Mouse (Mus musculus): ENCODE results near the gene Arl14. TPM values are rescaled to one million over a fixed set of nuclear protein-coding genes. Genes with fewer than 3 reads are reported as not detected.
"Not testable (repeated sequence)": the region's sequence is repeated elsewhere in the genome, so short reads cannot be mapped to it uniquely, and the experiment has no call there.

Gene Arl14
- polyA plus RNA-seq, 1 experiment from 2014 or later = not detected

DNA sequence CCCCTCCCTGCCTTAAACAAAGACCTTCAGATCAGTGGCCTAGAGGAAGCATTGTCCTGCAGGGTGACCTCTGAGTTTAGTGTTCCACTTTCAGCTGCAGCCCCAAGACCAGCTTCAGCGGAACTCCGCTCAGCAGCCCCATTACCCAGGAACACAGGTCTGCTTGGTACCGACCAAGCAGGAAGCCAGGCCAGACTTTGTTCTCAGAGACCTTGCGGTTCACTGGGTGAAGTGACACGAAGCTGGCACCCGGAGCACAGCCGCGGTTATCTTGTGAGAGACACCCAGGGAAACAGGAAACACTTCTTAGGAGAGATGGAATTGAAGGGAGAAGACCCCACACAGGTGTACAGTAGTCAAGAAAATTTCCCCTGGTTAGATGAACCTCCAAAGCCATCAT lies 1.4 kb downstream of the Arl14 start:
- no peak for DNase-seq (ENCODE audit: low spot score)

DNA sequence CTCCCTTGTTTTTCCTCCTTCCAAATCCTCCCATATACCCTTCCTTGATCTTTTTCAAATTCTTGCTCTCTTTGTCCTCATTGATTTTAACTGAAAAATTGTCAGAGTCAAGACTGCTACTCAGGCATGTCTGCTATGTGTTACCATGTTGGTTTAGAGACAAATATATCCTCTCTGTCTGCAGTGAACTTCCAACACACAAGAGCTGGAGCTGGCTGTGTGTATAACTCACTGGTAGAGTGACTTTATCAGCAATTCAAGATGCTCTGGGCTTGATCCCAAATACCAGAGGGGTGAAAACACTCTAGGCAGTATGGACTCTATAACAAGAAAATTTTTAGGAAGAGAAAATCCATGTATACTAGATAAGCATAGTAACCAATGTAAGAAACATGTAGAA lies 2.8 kb downstream of the Arl14 start:
- H3K4me3 ChIP-seq (ENCODE audit: low read depth, low read length) = no peak overlapping the region
- H3K4me2 ChIP-seq (ENCODE audit: low read depth, low read length, severe bottlenecking) = no peak overlapping the region
- no peak overlapping the region for H3K9ac ChIP-seq (ENCODE audit: low read length)
- no peaks in the 10 kb centered on the region for H3K36me3 ChIP-seq (ENCODE audit: control insufficient read depth, insufficient read depth, low read length)
- no peaks in the 10 kb centered on the region for H3K9me3 ChIP-seq (ENCODE audit: control insufficient read depth, low read length)
- ATAC-seq (replicated peaks; ENCODE audit: low FRiP score) = no peak
- H3K27ac ChIP-seq (ENCODE audit: low read depth, low read length) = no peak overlapping the region
- H3K4me1 ChIP-seq (replicated peaks; ENCODE audit: control insufficient read depth, insufficient read depth, low read length) = no peaks in the 10 kb centered on the region
- DNase-seq (ENCODE audit: low spot score) = no peak
- no peaks in the 10 kb centered on the region for H3K27me3 ChIP-seq (ENCODE audit: control insufficient read depth, insufficient read depth, low read length)

More for the DNA sequence above, 1.4 kb downstream of the Arl14 start:
- H3K4me3 ChIP-seq (ENCODE audit: low read depth, low read length) = no peak overlapping the region
- H3K4me1 ChIP-seq (replicated peaks; ENCODE audit: control insufficient read depth, insufficient read depth, low read length) = no peaks in the 10 kb centered on the region
- no peak for ATAC-seq (replicated peaks; ENCODE audit: low FRiP score)
- no peak overlapping the region for H3K27ac ChIP-seq (ENCODE audit: low read depth, low read length)
- H3K4me2 ChIP-seq (ENCODE audit: low read depth, low read length, severe bottlenecking) = no peak overlapping the region
- no peak overlapping the region for H3K9ac ChIP-seq (ENCODE audit: low read length)
- 81% methylated on average over 8 of the region's 8 CpGs for WGBS
- H3K27me3 ChIP-seq (ENCODE audit: control insufficient read depth, insufficient read depth, low read length) = no peaks in the 10 kb centered on the region
- no peaks in the 10 kb centered on the region for H3K9me3 ChIP-seq (ENCODE audit: control insufficient read depth, low read length)
- H3K36me3 ChIP-seq (ENCODE audit: control insufficient read depth, insufficient read depth, low read length) = no peaks in the 10 kb centered on the region

- Histone ChIP-seq H3K4me1 (replicated peaks; ENCODE audit: control insufficient read depth, insufficient read depth, low read length) (no peaks in the 10 kb centered on the region), H3K4me2 (ENCODE audit: low read depth, low read length, severe bottlenecking) (no peak overlapping the region), H3K9me3 (ENCODE audit: control insufficient read depth, low read length) (no peaks in the 10 kb centered on the region), H3K27ac (ENCODE audit: low read depth, low read length) (no peak overlapping the region), H3K9ac (ENCODE audit: low read length) (no peak overlapping the region), H3K4me3 (ENCODE audit: low read depth, low read length) (no peak overlapping the region), H3K36me3 (ENCODE audit: control insufficient read depth, insufficient read depth, low read length) (no peaks in the 10 kb centered on the region), H3K27me3 (ENCODE audit: control insufficient read depth, insufficient read depth, low read length) (no peaks in the 10 kb centered on the region)
- WGBS = 71% methylated on average over 2 of the region's 2 CpGs
- ATAC-seq (replicated peaks; ENCODE audit: low FRiP score) (no peak), DNase-seq (ENCODE audit: low spot score) (no peak)
Measured at GRCm38 (mm10) chr3:69226496-69226895, 4.3 kb downstream of the Arl14 start.

DNA sequence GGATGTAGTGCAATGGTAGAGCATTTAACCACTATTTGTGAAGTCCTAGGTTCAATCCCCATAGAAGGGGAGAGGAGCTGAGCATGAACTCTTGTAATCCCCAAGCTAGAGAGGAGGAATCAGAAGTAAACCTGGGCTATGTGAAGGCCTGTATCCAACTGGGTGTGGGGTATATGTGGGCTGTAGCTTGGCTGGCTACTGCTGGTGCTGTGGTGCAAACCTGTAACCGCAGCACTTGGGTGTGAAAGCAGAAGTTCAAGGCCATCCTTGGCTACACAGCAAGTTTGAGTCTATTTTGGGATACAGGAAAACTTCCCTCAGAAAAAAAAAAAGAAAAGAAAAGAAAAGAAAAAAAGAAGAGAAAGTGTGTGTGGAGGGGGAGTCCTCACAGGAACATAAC lies 5.8 kb downstream of the Arl14 start:
- no peaks in the 10 kb centered on the region for H3K27me3 ChIP-seq (ENCODE audit: control insufficient read depth, insufficient read depth, low read length)
- no peak for ATAC-seq (replicated peaks; ENCODE audit: low FRiP score)
- H3K4me1 ChIP-seq (replicated peaks; ENCODE audit: control insufficient read depth, insufficient read depth, low read length) = no peaks in the 10 kb centered on the region
- H3K4me3 ChIP-seq (ENCODE audit: low read depth, low read length) = no peak overlapping the region
- DNase-seq (ENCODE audit: low spot score) = no peak
- H3K9me3 ChIP-seq (ENCODE audit: control insufficient read depth, low read length) = no peaks in the 10 kb centered on the region
- H3K4me2 ChIP-seq (ENCODE audit: low read depth, low read length, severe bottlenecking) = no peak overlapping the region
- WGBS = 85% methylated on average over 1 of the region's 1 CpGs
- no peaks in the 10 kb centered on the region for H3K36me3 ChIP-seq (ENCODE audit: control insufficient read depth, insufficient read depth, low read length)
- no peak overlapping the region for H3K27ac ChIP-seq (ENCODE audit: low read depth, low read length)
- H3K9ac ChIP-seq (ENCODE audit: low read length) = no peak overlapping the region

- DNase-seq (ENCODE audit: low spot score) = no peak
- Histone ChIP-seq H3K4me1 (replicated peaks; ENCODE audit: control insufficient read depth, insufficient read depth, low read length) (no peaks in the 10 kb centered on the region), H3K9me3 (ENCODE audit: control insufficient read depth, low read length) (no peaks in the 10 kb centered on the region), H3K4me3 (ENCODE audit: low read depth, low read length) (no peak overlapping the region), H3K27me3 (ENCODE audit: control insufficient read depth, insufficient read depth, low read length) (no peaks in the 10 kb centered on the region), H3K9ac (ENCODE audit: low read length) (no peak overlapping the region), H3K36me3 (ENCODE audit: control insufficient read depth, insufficient read depth, low read length) (no peaks in the 10 kb centered on the region), H3K4me2 (ENCODE audit: low read depth, low read length, severe bottlenecking) (no peak overlapping the region), H3K27ac (ENCODE audit: low read depth, low read length) (no peak overlapping the region)
- WGBS = 95% methylated on average over 14 of the region's 14 CpGs
- ATAC-seq (replicated peaks; ENCODE audit: low FRiP score) = no peak
Measured at GRCm38 (mm10) chr3:69231522-69232138, 9.4 kb downstream of the Arl14 start.

DNA sequence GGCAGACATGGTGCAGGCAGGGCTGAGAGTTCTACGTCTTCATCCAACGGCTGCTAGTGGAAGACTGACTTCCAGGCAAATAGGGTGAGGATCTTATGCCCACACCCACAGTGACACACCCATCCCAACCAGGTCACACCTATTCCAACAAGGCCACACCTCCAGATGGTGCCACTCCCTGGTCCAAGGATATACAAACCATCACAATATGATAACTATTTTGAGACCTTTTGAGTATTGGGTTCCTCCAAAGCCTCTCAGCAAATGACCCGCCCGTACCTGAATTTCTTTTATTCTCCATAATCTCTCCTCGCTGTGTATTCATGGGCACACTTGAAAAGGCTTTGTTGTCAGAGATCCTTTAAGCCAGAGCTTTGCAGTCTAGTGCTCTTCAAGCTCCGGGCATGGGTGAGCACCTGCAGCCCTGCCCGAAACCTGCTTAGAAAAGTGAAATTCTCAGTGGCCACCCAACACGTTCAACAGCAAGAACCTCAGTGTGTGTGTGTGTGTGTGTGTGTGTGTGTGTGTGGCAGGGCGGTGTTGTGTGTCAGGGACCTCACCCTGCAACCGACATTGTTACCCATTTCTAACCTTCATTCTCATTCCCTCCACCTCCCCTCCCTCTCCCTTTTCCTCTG lies 11.5 kb downstream of the Arl14 start:
- not testable (repeated sequence) for H3K4me1 ChIP-seq (replicated peaks; ENCODE audit: control insufficient read depth, insufficient read depth, low read length); H3K4me2 ChIP-seq (ENCODE audit: low read depth, low read length, severe bottlenecking); DNase-seq (ENCODE audit: low spot score); H3K9me3 ChIP-seq (ENCODE audit: control insufficient read depth, low read length); ATAC-seq (replicated peaks; ENCODE audit: low FRiP score); H3K27me3 ChIP-seq (ENCODE audit: control insufficient read depth, insufficient read depth, low read length); H3K9ac ChIP-seq (ENCODE audit: low read length); H3K27ac ChIP-seq (ENCODE audit: low read depth, low read length); H3K36me3 ChIP-seq (ENCODE audit: control insufficient read depth, insufficient read depth, low read length); H3K4me3 ChIP-seq (ENCODE audit: low read depth, low read length)
- WGBS = 89% methylated on average over 10 of the region's 10 CpGs

DNA sequence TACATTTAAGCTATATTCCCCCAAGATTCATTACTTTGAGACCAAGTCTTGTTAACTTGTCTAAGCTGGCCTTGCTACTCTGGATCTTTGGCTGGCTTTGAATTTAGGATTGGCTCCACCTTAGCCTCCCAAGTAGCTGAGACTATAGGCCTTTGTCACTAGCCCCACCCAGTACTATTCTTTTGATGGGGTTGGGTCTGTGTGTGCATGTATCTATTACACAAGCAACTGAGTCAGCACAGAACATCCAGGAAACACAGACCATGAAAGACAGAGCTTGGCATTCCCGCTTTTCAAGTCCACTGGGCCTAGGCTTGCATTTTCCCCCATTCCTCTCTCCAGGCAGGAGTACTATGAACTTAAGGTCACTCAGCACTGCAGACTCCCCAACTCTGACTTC lies 12.3 kb downstream of the Arl14 start:
- DNase-seq (ENCODE audit: low spot score) = no peak

DNA sequence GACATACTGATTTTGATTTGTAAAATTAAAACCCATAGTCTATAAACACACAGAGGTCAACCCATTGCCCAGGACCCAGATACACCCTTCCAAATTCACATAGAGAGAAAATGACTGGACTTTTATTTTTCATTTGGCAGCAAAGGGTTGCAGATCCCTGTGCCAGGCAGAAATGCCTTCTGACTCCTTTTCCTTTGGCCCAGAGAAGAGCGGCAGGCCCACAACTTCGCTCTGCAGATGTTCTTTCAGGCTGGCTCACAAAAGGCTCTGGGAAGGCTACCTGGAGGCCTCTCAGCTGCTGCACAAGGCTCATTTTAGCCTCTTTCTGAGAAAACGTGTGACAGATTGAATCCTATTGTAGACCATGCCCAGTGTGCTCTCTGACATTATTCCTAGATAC lies 13.6 kb downstream of the Arl14 start:
- no peaks in the 10 kb centered on the region for H3K4me1 ChIP-seq (replicated peaks; ENCODE audit: control insufficient read depth, insufficient read depth, low read length)
- H3K9me3 ChIP-seq (ENCODE audit: control insufficient read depth, low read length) = no peaks in the 10 kb centered on the region
- H3K4me3 ChIP-seq (ENCODE audit: low read depth, low read length) = no peak overlapping the region
- no peak overlapping the region for H3K9ac ChIP-seq (ENCODE audit: low read length)
- no peak for ATAC-seq (replicated peaks; ENCODE audit: low FRiP score)
- no peak overlapping the region for H3K27ac ChIP-seq (ENCODE audit: low read depth, low read length)
- WGBS = 78% methylated on average over 3 of the region's 3 CpGs
- no peak overlapping the region for H3K4me2 ChIP-seq (ENCODE audit: low read depth, low read length, severe bottlenecking)
- no peak for DNase-seq (ENCODE audit: low spot score)
- H3K36me3 ChIP-seq (ENCODE audit: control insufficient read depth, insufficient read depth, low read length) = no peaks in the 10 kb centered on the region
- no peaks in the 10 kb centered on the region for H3K27me3 ChIP-seq (ENCODE audit: control insufficient read depth, insufficient read depth, low read length)

More for the DNA sequence above, 12.3 kb downstream of the Arl14 start:
- WGBS = 89% methylated on average over 1 of the region's 1 CpGs
- Histone ChIP-seq H3K27ac (ENCODE audit: low read depth, low read length) (no peak overlapping the region), H3K4me3 (ENCODE audit: low read depth, low read length) (no peak overlapping the region), H3K27me3 (ENCODE audit: control insufficient read depth, insufficient read depth, low read length) (no peaks in the 10 kb centered on the region), H3K9me3 (ENCODE audit: control insufficient read depth, low read length) (no peaks in the 10 kb centered on the region), H3K4me1 (replicated peaks; ENCODE audit: control insufficient read depth, insufficient read depth, low read length) (no peaks in the 10 kb centered on the region), H3K36me3 (ENCODE audit: control insufficient read depth, insufficient read depth, low read length) (no peaks in the 10 kb centered on the region), H3K4me2 (ENCODE audit: low read depth, low read length, severe bottlenecking) (no peak overlapping the region), H3K9ac (ENCODE audit: low read length) (no peak overlapping the region)
- ATAC-seq (replicated peaks; ENCODE audit: low FRiP score) = no peak

- 91% methylated on average over 12 of the region's 12 CpGs for WGBS
- Histone ChIP-seq H3K27me3 (ENCODE audit: control insufficient read depth, insufficient read depth, low read length) (no peaks in the 10 kb centered on the region), H3K9me3 (ENCODE audit: control insufficient read depth, low read length) (no peaks in the 10 kb centered on the region), H3K4me1 (replicated peaks; ENCODE audit: control insufficient read depth, insufficient read depth, low read length) (no peaks in the 10 kb centered on the region), H3K36me3 (ENCODE audit: control insufficient read depth, insufficient read depth, low read length) (no peaks in the 10 kb centered on the region), H3K4me2 (ENCODE audit: low read depth, low read length, severe bottlenecking) (no peak overlapping the region), H3K4me3 (ENCODE audit: low read depth, low read length) (no peak overlapping the region), H3K9ac (ENCODE audit: low read length) (no peak overlapping the region), H3K27ac (ENCODE audit: low read depth, low read length) (no peak overlapping the region)
- DNase-seq (ENCODE audit: low spot score) = no peak
- ATAC-seq (replicated peaks; ENCODE audit: low FRiP score) = no peak
Measured at GRCm38 (mm10) chr3:69236491-69236890, 14.3 kb downstream of the Arl14 start.

All from forebrain, embryonic 11.5 days (tissue).